Mouse (Mus musculus) limb, embryonic 14.5 days (tissue): Measurements from ENCODE around the gene Slc9a8. TPM values are rescaled to one million over a fixed set of nuclear protein-coding genes. Genes with fewer than 3 reads are reported as not detected.

Source experiments
- ATAC-seq: fragments of 200-750 bp; cut with Nextera tagmentation; 2 replicates; pipeline ENCODE4 v1.8.0; 2017; ENCODE audit warnings: low read depth, moderate number of reproducible peaks, moderate TSS enrichment; ENCODE audit not compliant: low FRiP score
- DNase-seq: peaks from one replicate; pipeline ENCODE4 v3.0.0-alpha.2; 2015; ENCODE audit warnings: low spot score
- H3K27ac ChIP-seq: fragments of 300-500 bp; sonication (generic); replicated peaks from 2 replicates; pipeline ENCODE4 v1.5.1; 2014; ENCODE audit warnings: low read depth, mild to moderate bottlenecking, low read length, moderate library complexity, mixed read lengths
- H3K27me3 ChIP-seq: fragments of 300-500 bp; sonication (generic); 2 replicates; pipeline ENCODE4 v1.6.1; 2014; ENCODE audit warnings: low read length, mixed read lengths; ENCODE audit not compliant: control insufficient read depth, insufficient read depth
- H3K36me3 ChIP-seq: fragments of 300-500 bp; sonication (generic); 2 replicates; pipeline ENCODE4 v1.6.1; 2014; ENCODE audit warnings: mild to moderate bottlenecking, low read length, moderate library complexity, mixed read lengths; ENCODE audit not compliant: control insufficient read depth, insufficient read depth
- H3K4me1 ChIP-seq: fragments of 300-500 bp; sonication (generic); 2 replicates; pipeline ENCODE4 v1.6.1; 2014; ENCODE audit warnings: antibody characterized with exemption, low read length, mixed read lengths; ENCODE audit not compliant: control insufficient read depth, insufficient read depth
- H3K4me2 ChIP-seq: fragments of 300-500 bp; sonication (generic); replicated peaks from 2 replicates; pipeline ENCODE4 v1.6.1; 2014; ENCODE audit warnings: low read depth, mild to moderate bottlenecking, low read length, moderate library complexity; ENCODE audit not compliant: severe bottlenecking
- H3K4me3 ChIP-seq: fragments of 300-500 bp; sonication (generic); replicated peaks from 2 replicates; pipeline ENCODE4 v1.5.1; 2014; ENCODE audit warnings: low read length
- H3K9ac ChIP-seq: fragments of 300-500 bp; sonication (generic); 2 replicates; pipeline ENCODE4 v1.6.1; 2014; ENCODE audit warnings: mild to moderate bottlenecking, low read depth, low read length, moderate library complexity; ENCODE audit not compliant: severe bottlenecking
- H3K9me3 ChIP-seq: fragments of 300-500 bp; sonication (generic); 2 replicates; pipeline ENCODE4 v1.6.1; 2016; ENCODE audit warnings: low read length; ENCODE audit not compliant: control insufficient read depth
- POLR2A ChIP-seq: fragments of 200-500 bp; IDR thresholded peaks from 2 replicates; pipeline ENCODE4 v1.8.0; 2012; ENCODE audit warnings: inconsistent platforms, mild to moderate bottlenecking, moderate library complexity, borderline replicate concordance; ENCODE audit not compliant: insufficient read depth, insufficient read length; ENCODE audit errors: extremely low read depth
- WGBS: fragments of 180-500 bp; shearing (Covaris S2); extraction: QIAGEN DNeasy Blood & Tissue Kit; methylation state at CpG from one replicate; pipeline ENCODE4 v1.1.7; 2014; 5-methylcytosine and 5-hydroxymethylcytosine counted together
- polyA plus RNA-seq, 2 experiments: library from polyadenylated mRNA; depleted of rRNA in 1 of 2; stranded (reverse) in 1 of 2; unstranded in 1 of 2; fragments of >200 nt; fragmentation: Nextera tagmentation in 1 of 2; extraction: Ambion mirVana in 1 of 2; gene quantifications; 2 replicates each; pipeline versions ENCODE4 v1.2.1 to v1.2.3; 2012 to 2014

Gene Slc9a8
- polyA plus RNA-seq, 2 experiments: 20.1 to 43.0 TPM

- peak overlapping the region; percentile 93 for H3K4me2 ChIP-seq
- H3K36me3 ChIP-seq: peaks cover 20% of the 10 kb centered on the region
- H3K27me3 ChIP-seq: no peaks in the 10 kb centered on the region
- H3K4me1 ChIP-seq: peaks cover 16% of the 10 kb centered on the region
- ATAC-seq (peak; percentile 8; the same call in 1 of the 2 replicates), DNase-seq (no peak)
- TF ChIP-seq POLR2A: no peak
- H3K27ac ChIP-seq: peak overlapping the region; percentile 79
- H3K9ac ChIP-seq: peak overlapping the region; percentile 89
- under 1% methylated on average over 29 of the region's 32 CpGs for WGBS
- no peaks in the 10 kb centered on the region for H3K9me3 ChIP-seq
- H3K4me3 ChIP-seq: peak overlapping the region; percentile 89
These were observed 82.4 kb downstream of the Slc9a8 start for GRCm38 (mm10) chr2:167503896-167504349.

DNA sequence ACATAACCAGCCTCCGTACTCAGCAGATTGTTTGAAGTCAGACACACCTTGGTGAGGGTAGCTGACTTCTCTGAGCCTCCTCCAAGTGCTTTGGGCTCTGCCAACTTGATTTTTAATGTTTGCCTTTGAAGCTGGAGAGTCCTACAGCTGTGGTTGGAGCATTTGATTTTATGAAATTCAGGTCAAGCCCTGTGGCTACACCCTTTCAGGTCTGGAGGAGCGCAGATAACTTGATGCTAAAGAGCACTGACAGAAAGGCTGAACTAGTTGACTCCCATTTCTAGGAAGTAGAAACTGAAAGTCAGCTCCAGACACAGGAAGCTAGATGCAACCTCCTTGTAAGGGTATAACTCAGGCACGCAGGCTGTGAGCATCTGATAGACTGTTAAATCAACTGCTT lies 83.6 kb downstream of the Slc9a8 start:
- no peaks in the 10 kb centered on the region for H3K9me3 ChIP-seq
- DNase-seq: no peak
- no peaks in the 10 kb centered on the region for H3K27me3 ChIP-seq
- H3K4me3 ChIP-seq: no peak overlapping the region; the same call in 1 of the 2 replicates
- H3K27ac ChIP-seq: no peak overlapping the region
- no peak for ATAC-seq
- H3K4me1 ChIP-seq: peaks cover 16% of the 10 kb centered on the region
- no peak overlapping the region for H3K9ac ChIP-seq
- TF ChIP-seq POLR2A: no peak
- H3K36me3 ChIP-seq: peaks cover 32% of the 10 kb centered on the region
- H3K4me2 ChIP-seq: peak overlapping the region; percentile 93; the same call in 1 of the 2 replicates
- WGBS: 82% methylated on average over 3 of the region's 3 CpGs

- H3K9me3 ChIP-seq: no peaks in the 10 kb centered on the region
- H3K9ac ChIP-seq: no peak overlapping the region
- no peak overlapping the region for H3K4me2 ChIP-seq
- TF ChIP-seq POLR2A: no peak
- WGBS: 90% methylated on average over 10 of the region's 10 CpGs
- H3K4me1 ChIP-seq: peaks cover 16% of the 10 kb centered on the region
- no peaks in the 10 kb centered on the region for H3K27me3 ChIP-seq
- no peak for ATAC-seq
- H3K4me3 ChIP-seq: no peak overlapping the region
- no peak for DNase-seq
- H3K36me3 ChIP-seq: peaks cover 48% of the 10 kb centered on the region
- H3K27ac ChIP-seq: no peak overlapping the region
These were observed 85.2 kb downstream of the Slc9a8 start for GRCm38 (mm10) chr2:167506546-167507260.

- TF ChIP-seq POLR2A: no peak
- Histone ChIP-seq H3K9ac (no peak overlapping the region), H3K4me3 (no peak overlapping the region), H3K4me1 (peaks cover 16% of the 10 kb centered on the region), H3K9me3 (no peaks in the 10 kb centered on the region), H3K36me3 (peaks cover 60% of the 10 kb centered on the region), H3K27ac (no peak overlapping the region), H3K27me3 (no peaks in the 10 kb centered on the region), H3K4me2 (no peak overlapping the region)
- ATAC-seq (no peak), DNase-seq (no peak)
- WGBS: 85% methylated on average over 3 of the region's 3 CpGs
These were observed 86.3 kb downstream of the Slc9a8 start for GRCm38 (mm10) chr2:167507719-167508385.

- peaks cover 67% of the 10 kb centered on the region for H3K36me3 ChIP-seq
- H3K27ac ChIP-seq: no peak overlapping the region
- no peak overlapping the region for H3K4me3 ChIP-seq
- H3K4me1 ChIP-seq: peaks cover 16% of the 10 kb centered on the region
- no peaks in the 10 kb centered on the region for H3K27me3 ChIP-seq
- no peak overlapping the region for H3K9ac ChIP-seq
- no peak for TF ChIP-seq POLR2A
- WGBS: 98% methylated on average over 4 of the region's 4 CpGs
- ATAC-seq (no peak), DNase-seq (no peak)
- H3K9me3 ChIP-seq: no peaks in the 10 kb centered on the region
- H3K4me2 ChIP-seq: no peak overlapping the region
These were observed 87.1 kb downstream of the Slc9a8 start for GRCm38 (mm10) chr2:167508569-167508968.
